Mouse (Mus musculus) intestine, embryonic 16.5 days (tissue): ENCODE measurements around the gene Prr22. TPM values are rescaled to one million over a fixed set of nuclear protein-coding genes. Genes with fewer than 3 reads are reported as not detected.
A peak's percentile ranks its signal among the peaks of the same experiment; 100 is the strongest.

ENCODE experiments used
- ATAC-seq: fragments of 200-750 bp; cut with Nextera tagmentation; 2 replicates; pipeline ENCODE4 v1.8.0; 2017; ENCODE audit warnings: moderate TSS enrichment, moderate library complexity
- H3K27ac ChIP-seq: fragments of 300-500 bp; sonication (generic); 2 replicates; pipeline ENCODE4 v1.5.1; 2014; ENCODE audit warnings: mild to moderate bottlenecking, low read length
- H3K27me3 ChIP-seq: fragments of 300-500 bp; sonication (generic); replicated peaks from 2 replicates; pipeline ENCODE4 v1.6.1; 2014; ENCODE audit warnings: low read length, control low read depth, mixed read lengths; ENCODE audit not compliant: control insufficient read depth, insufficient read depth
- H3K36me3 ChIP-seq: fragments of 300-500 bp; sonication (generic); 2 replicates; pipeline ENCODE4 v1.6.1; 2014; ENCODE audit warnings: low read length, control low read depth; ENCODE audit not compliant: control insufficient read depth, insufficient read depth
- H3K4me1 ChIP-seq: fragments of 300-500 bp; sonication (generic); 2 replicates; pipeline ENCODE4 v1.6.1; 2014; ENCODE audit warnings: low read length, control low read depth, mixed read lengths; ENCODE audit not compliant: control insufficient read depth, insufficient read depth
- H3K4me2 ChIP-seq: fragments of 300-500 bp; sonication (generic); 2 replicates; pipeline ENCODE4 v1.6.1; 2014; ENCODE audit warnings: low read depth, low read length, control low read depth
- H3K4me3 ChIP-seq: fragments of 300-500 bp; sonication (generic); 2 replicates; pipeline ENCODE4 v1.5.1; 2014; ENCODE audit warnings: mild to moderate bottlenecking, low read length
- H3K9ac ChIP-seq: fragments of 300-500 bp; sonication (generic); 2 replicates; pipeline ENCODE4 v1.6.1; 2014; ENCODE audit warnings: low read depth, low read length
- H3K9me3 ChIP-seq: fragments of 300-500 bp; sonication (generic); 2 replicates; pipeline ENCODE4 v1.6.1; 2016; ENCODE audit warnings: low read length, control low read depth; ENCODE audit not compliant: control insufficient read depth
- WGBS: fragments of 180-500 bp; shearing (Covaris S2); extraction: QIAGEN DNeasy Blood & Tissue Kit; methylation state at CpG from one replicate; pipeline ENCODE4 v1.1.7; 2014; 5-methylcytosine and 5-hydroxymethylcytosine counted together
- polyA plus RNA-seq: library from polyadenylated mRNA; unstranded; fragments of >200 nt; fragmentation: Nextera tagmentation; extraction: Ambion mirVana; gene quantifications from 2 replicates; pipeline ENCODE4 v1.2.1, GENCODE M21; 2015

The Prr22 gene
- polyA plus RNA-seq, 1 experiment from 2014 or later, result 0.84 TPM

- H3K27me3 ChIP-seq, result no peaks in the 10 kb centered on the region
- H3K4me2 ChIP-seq, result no peak overlapping the region
- H3K4me1 ChIP-seq, result peaks cover 18% of the 10 kb centered on the region
- no peak for ATAC-seq
- no peaks in the 10 kb centered on the region for H3K36me3 ChIP-seq
- no peak overlapping the region for H3K9ac ChIP-seq
- H3K9me3 ChIP-seq, result no peaks in the 10 kb centered on the region
- 0 out of 2 replicates have a peak overlapping the region, but pooled peaks have one; percentile 33 for H3K27ac ChIP-seq
- no peak overlapping the region for H3K4me3 ChIP-seq
- WGBS, result 63% methylated on average over 3 of the region's 3 CpGs
Observed at GRCm38 (mm10) chr17:56815057-56815345, 45.0 kb downstream of the Prr22 start.

- H3K9me3 ChIP-seq, result no peaks in the 10 kb centered on the region
- 43% methylated on average over 11 of the region's 11 CpGs for WGBS
- H3K36me3 ChIP-seq, result no peaks in the 10 kb centered on the region
- no peak overlapping the region for H3K9ac ChIP-seq
- no peak overlapping the region for H3K27ac ChIP-seq
- H3K4me2 ChIP-seq, result no peak overlapping the region
- no peak for ATAC-seq
- peaks cover 8% of the 10 kb centered on the region; the same call in 1 of the 2 replicates for H3K4me1 ChIP-seq
- no peak overlapping the region for H3K4me3 ChIP-seq
- H3K27me3 ChIP-seq, result no peaks in the 10 kb centered on the region
Observed at GRCm38 (mm10) chr17:56818067-56818636, 48.1 kb downstream of the Prr22 start.

GRCm38 (mm10) chr17:56819032-56819545, 49.0 kb downstream of the Prr22 start:
- H3K4me1 ChIP-seq, result peaks cover 8% of the 10 kb centered on the region; the same call in 1 of the 2 replicates
- 66% methylated on average over 6 of the region's 6 CpGs for WGBS
- H3K36me3 ChIP-seq, result no peaks in the 10 kb centered on the region
- no peaks in the 10 kb centered on the region for H3K9me3 ChIP-seq
- no peak overlapping the region for H3K4me2 ChIP-seq
- H3K27ac ChIP-seq, result no peak overlapping the region
- H3K9ac ChIP-seq, result no peak overlapping the region
- H3K4me3 ChIP-seq, result no peak overlapping the region
- ATAC-seq, result no peak
- no peaks in the 10 kb centered on the region for H3K27me3 ChIP-seq

GRCm38 (mm10) chr17:56819694-56820111, 49.7 kb downstream of the Prr22 start:
- ATAC-seq, result no peak
- H3K9ac ChIP-seq, result peak overlapping the region; percentile 9; the same call in 1 of the 2 replicates
- WGBS, result 64% methylated on average over 8 of the region's 8 CpGs
- no peaks in the 10 kb centered on the region for H3K9me3 ChIP-seq
- H3K4me2 ChIP-seq, result no peak overlapping the region
- no peaks in the 10 kb centered on the region for H3K27me3 ChIP-seq
- H3K4me3 ChIP-seq, result no peak overlapping the region
- H3K4me1 ChIP-seq, result peaks cover 6% of the 10 kb centered on the region; the same call in 1 of the 2 replicates
- no peaks in the 10 kb centered on the region for H3K36me3 ChIP-seq
- no peak overlapping the region for H3K27ac ChIP-seq

Other genes with a start within 250 kb of the Prr22 start
- gene Gm20219, start 215.9 kb upstream of the Prr22 start, polyA plus RNA-seq, result 0.98 and 1.4 TPM in 2 replicates
- 52.7 and 56.0 TPM in 2 replicates for gene Safb2, start 185.7 kb upstream of the Prr22 start, polyA plus RNA-seq
- 68.6 and 76.2 TPM in 2 replicates for gene Safb, start 185.4 kb upstream of the Prr22 start, polyA plus RNA-seq
- 316 and 336 TPM in 2 replicates for gene 2410015M20Rik, start 160.5 kb upstream of the Prr22 start, polyA plus RNA-seq
- 1,705 and 1,833 TPM in 2 replicates for gene Rpl36, start 156.8 kb upstream of the Prr22 start, polyA plus RNA-seq
- gene Lonp1, start 143.4 kb upstream of the Prr22 start, polyA plus RNA-seq, result 56.5 and 57.6 TPM in 2 replicates
- gene Catsperd, start 142.1 kb upstream of the Prr22 start, polyA plus RNA-seq, result 0.55 and 0.81 TPM in 2 replicates
- gene Ranbp3, start 97.0 kb upstream of the Prr22 start, polyA plus RNA-seq, result 66.5 and 72.8 TPM in 2 replicates
- 527 and 530 TPM in 2 replicates for gene Ndufa11, start 52.5 kb upstream of the Prr22 start, polyA plus RNA-seq
- 15.7 and 16.6 TPM in 2 replicates for gene Vmac, start 52.2 kb upstream of the Prr22 start, polyA plus RNA-seq
- gene Nrtn, start 12.7 kb upstream of the Prr22 start, polyA plus RNA-seq, result 7.0 and 7.9 TPM in 2 replicates
- gene Dus3l, start 5.5 kb upstream of the Prr22 start, polyA plus RNA-seq, result 37.6 and 40.0 TPM in 2 replicates
- 2.5 and 3.4 TPM in 2 replicates for gene Rfx2, start 60.8 kb downstream of the Prr22 start, polyA plus RNA-seq
- gene Acsbg2, start 104.2 kb downstream of the Prr22 start, polyA plus RNA-seq, result not detected in 2 replicates
- gene 1700061G19Rik, start 105.2 kb downstream of the Prr22 start, polyA plus RNA-seq, result 0.12 and 0.17 TPM in 2 replicates
- gene Mllt1, start 165.2 kb downstream of the Prr22 start, polyA plus RNA-seq, result 22.6 and 26.2 TPM in 2 replicates
- 0.65 and 0.88 TPM in 2 replicates for gene Acer1, start 211.9 kb downstream of the Prr22 start, polyA plus RNA-seq
- gene Clpp, start 220.1 kb downstream of the Prr22 start, polyA plus RNA-seq, result 157 and 174 TPM in 2 replicates
- 41.7 and 43.7 TPM in 2 replicates for gene Alkbh7, start 227.1 kb downstream of the Prr22 start, polyA plus RNA-seq
- 0.44 TPM in 1 of 2 replicates, not detected in the other for gene Pspn, start 229.8 kb downstream of the Prr22 start, polyA plus RNA-seq
- 57.9 and 60.9 TPM in 2 replicates for gene Gtf2f1, start 241.0 kb downstream of the Prr22 start, polyA plus RNA-seq
- 0.37 and 0.58 TPM in 2 replicates for gene Gm17949, start 241.2 kb downstream of the Prr22 start, polyA plus RNA-seq